Mouse (Mus musculus) heart, embryonic 12.5 days (tissue): ENCODE results near the gene Cacna2d2. TPM values are rescaled to one million over a fixed set of nuclear protein-coding genes. Genes with fewer than 3 reads are reported as not detected.

Experiments used
- ATAC-seq: fragments of 200-750 bp; cut with Nextera tagmentation; 2 replicates; pipeline ENCODE4 v1.8.0; 2017; ENCODE audit warnings: moderate TSS enrichment, moderate library complexity; ENCODE audit not compliant: insufficient number of reproducible peaks, low FRiP score
- H3K27ac ChIP-seq: fragments of 300-500 bp; sonication (generic); 2 replicates; pipeline ENCODE4 v1.5.1; 2016; ENCODE audit warnings: mild to moderate bottlenecking, moderate library complexity; ENCODE audit not compliant: poor library complexity, severe bottlenecking
- H3K27me3 ChIP-seq: fragments of 300-500 bp; sonication (generic); replicated peaks from 2 replicates; pipeline ENCODE4 v1.6.1; 2016; ENCODE audit warnings: mild to moderate bottlenecking, moderate library complexity
- H3K36me3 ChIP-seq: fragments of 300-500 bp; sonication (generic); 2 replicates; pipeline ENCODE4 v1.6.1; 2016; ENCODE audit warnings: mild to moderate bottlenecking, moderate library complexity
- H3K4me1 ChIP-seq: fragments of 300-500 bp; sonication (generic); replicated peaks from 2 replicates; pipeline ENCODE4 v1.6.1; 2016; ENCODE audit warnings: mild to moderate bottlenecking
- H3K4me2 ChIP-seq: fragments of 300-500 bp; sonication (generic); 2 replicates; pipeline ENCODE4 v1.6.1; 2016; ENCODE audit warnings: mild to moderate bottlenecking, moderate library complexity
- H3K4me3 ChIP-seq: fragments of 300-500 bp; sonication (generic); 2 replicates; pipeline ENCODE4 v1.5.1; 2016; ENCODE audit warnings: mild to moderate bottlenecking
- H3K9ac ChIP-seq: fragments of 300-500 bp; sonication (generic); 2 replicates; pipeline ENCODE4 v1.6.1; 2016; ENCODE audit warnings: mild to moderate bottlenecking, moderate library complexity
- H3K9me3 ChIP-seq: fragments of 300-500 bp; sonication (generic); replicated peaks from 2 replicates; pipeline ENCODE4 v1.6.1; 2016; ENCODE audit warnings: mild to moderate bottlenecking, moderate library complexity
- WGBS: fragments of 180-500 bp; shearing (Covaris S2); methylation state at CpG from one replicate; pipeline ENCODE4 v1.1.7; 2016; 5-methylcytosine and 5-hydroxymethylcytosine counted together
- polyA plus RNA-seq: library from polyadenylated mRNA; unstranded; fragments of >200 nt; fragmentation: Nextera tagmentation; extraction: Ambion mirVana; gene quantifications from 2 replicates; pipeline ENCODE4 v1.2.1, GENCODE M21; 2016

Gene Cacna2d2
- polyA plus RNA-seq, 1 experiment from 2014 or later, result 6.2 TPM

- H3K4me3 ChIP-seq, result no peak overlapping the region
- no peaks in the 10 kb centered on the region for H3K36me3 ChIP-seq
- no peaks in the 10 kb centered on the region for H3K9me3 ChIP-seq
- H3K27me3 ChIP-seq, result peaks cover 38% of the 10 kb centered on the region
- WGBS, result 52% methylated on average over 12 of the region's 12 CpGs
- H3K9ac ChIP-seq, result no peak overlapping the region
- no peak overlapping the region for H3K4me2 ChIP-seq
- peaks cover 70% of the 10 kb centered on the region for H3K4me1 ChIP-seq
- no peak overlapping the region for H3K27ac ChIP-seq
- ATAC-seq, result no peak
Observed at GRCm38 (mm10) chr9:107430445-107430844, 31.0 kb downstream of the Cacna2d2 start.

GRCm38 (mm10) chr9:107432546-107432945 is 33.1 kb downstream of the Cacna2d2 start:
- no peak overlapping the region for H3K4me3 ChIP-seq
- ATAC-seq, result no peak
- no peaks in the 10 kb centered on the region for H3K9me3 ChIP-seq
- 46% methylated on average over 3 of the region's 3 CpGs for WGBS
- H3K4me2 ChIP-seq, result 0 out of 2 replicates have a peak overlapping the region, but pooled peaks have one; percentile 19
- H3K4me1 ChIP-seq, result peaks cover 78% of the 10 kb centered on the region
- H3K27ac ChIP-seq, result no peak overlapping the region
- H3K9ac ChIP-seq, result no peak overlapping the region
- H3K36me3 ChIP-seq, result no peaks in the 10 kb centered on the region
- peaks cover 20% of the 10 kb centered on the region for H3K27me3 ChIP-seq

GRCm38 (mm10) chr9:107434851-107435250 is 35.4 kb downstream of the Cacna2d2 start:
- ATAC-seq, result no peak
- H3K4me1 ChIP-seq, result peaks cover 63% of the 10 kb centered on the region
- 13% methylated on average over 6 of the region's 6 CpGs for WGBS
- no peaks in the 10 kb centered on the region for H3K9me3 ChIP-seq
- H3K4me3 ChIP-seq, result no peak overlapping the region
- no peaks in the 10 kb centered on the region for H3K36me3 ChIP-seq
- no peak overlapping the region for H3K9ac ChIP-seq
- H3K27ac ChIP-seq, result peak overlapping the region; percentile 5; the same call in 1 of the 2 replicates
- peak overlapping the region; percentile 49 for H3K4me2 ChIP-seq
- 0 out of 2 replicates have a peak, but pooled peaks cover 6% of the 10 kb centered on the region for H3K27me3 ChIP-seq

GRCm38 (mm10) chr9:107435285-107435684 is 35.9 kb downstream of the Cacna2d2 start:
- Histone ChIP-seq H3K9me3 (no peaks in the 10 kb centered on the region), H3K4me2 (peak overlapping the region; percentile 49; the same call in 1 of the 2 replicates), H3K4me1 (peaks cover 58% of the 10 kb centered on the region), H3K27ac (no peak overlapping the region), H3K27me3 (0 out of 2 replicates have a peak, but pooled peaks cover 2% of the 10 kb centered on the region), H3K36me3 (no peaks in the 10 kb centered on the region), H3K9ac (no peak overlapping the region), H3K4me3 (no peak overlapping the region)
- 22% methylated on average over 6 of the region's 6 CpGs for WGBS
- 0 out of 2 replicates have a peak, but pooled peaks have one; percentile 41 for ATAC-seq

- Histone ChIP-seq H3K36me3 (no peaks in the 10 kb centered on the region), H3K4me3 (no peak overlapping the region), H3K4me2 (no peak overlapping the region), H3K27ac (no peak overlapping the region), H3K9me3 (no peaks in the 10 kb centered on the region), H3K4me1 (peaks cover 25% of the 10 kb centered on the region), H3K9ac (no peak overlapping the region), H3K27me3 (peaks cover 5% of the 10 kb centered on the region; the same call in 1 of the 2 replicates)
- no peak for ATAC-seq
- WGBS, result 61% methylated on average over 4 of the region's 4 CpGs
Observed at GRCm38 (mm10) chr9:107442891-107443290, 43.5 kb downstream of the Cacna2d2 start.

- Histone ChIP-seq H3K4me1 (peaks cover 25% of the 10 kb centered on the region), H3K4me2 (0 out of 2 replicates have a peak overlapping the region, but pooled peaks have one; percentile 9), H3K27me3 (peaks cover 5% of the 10 kb centered on the region; the same call in 1 of the 2 replicates), H3K9me3 (no peaks in the 10 kb centered on the region), H3K9ac (no peak overlapping the region; the same call in 1 of the 2 replicates), H3K4me3 (no peak overlapping the region), H3K27ac (no peak overlapping the region), H3K36me3 (no peaks in the 10 kb centered on the region)
- WGBS, result 40% methylated on average over 12 of the region's 12 CpGs
- no peak for ATAC-seq
Observed at GRCm38 (mm10) chr9:107443324-107443723, 43.9 kb downstream of the Cacna2d2 start.

- ATAC-seq, result no peak
- Histone ChIP-seq H3K27ac (no peak overlapping the region), H3K4me1 (peaks cover 30% of the 10 kb centered on the region), H3K9me3 (no peaks in the 10 kb centered on the region), H3K4me3 (no peak overlapping the region), H3K36me3 (no peaks in the 10 kb centered on the region), H3K9ac (no peak overlapping the region), H3K27me3 (peaks cover 19% of the 10 kb centered on the region), H3K4me2 (no peak overlapping the region)
- WGBS, result 29% methylated on average over 4 of the region's 6 CpGs
Observed at GRCm38 (mm10) chr9:107445011-107445471, 45.6 kb downstream of the Cacna2d2 start.

GRCm38 (mm10) chr9:107448805-107449517 is 49.5 kb downstream of the Cacna2d2 start:
- no peaks in the 10 kb centered on the region for H3K9me3 ChIP-seq
- no peak for ATAC-seq
- H3K27ac ChIP-seq, result no peak overlapping the region
- no peaks in the 10 kb centered on the region for H3K36me3 ChIP-seq
- H3K27me3 ChIP-seq, result peaks cover 22% of the 10 kb centered on the region
- 52% methylated on average over 22 of the region's 22 CpGs for WGBS
- peaks cover 26% of the 10 kb centered on the region for H3K4me1 ChIP-seq
- H3K9ac ChIP-seq, result no peak overlapping the region
- H3K4me3 ChIP-seq, result no peak overlapping the region
- H3K4me2 ChIP-seq, result no peak overlapping the region

GRCm38 (mm10) chr9:107451400-107451799 is 52.0 kb downstream of the Cacna2d2 start:
- Histone ChIP-seq H3K27me3 (peaks cover 24% of the 10 kb centered on the region), H3K9ac (no peak overlapping the region), H3K36me3 (no peaks in the 10 kb centered on the region), H3K9me3 (no peaks in the 10 kb centered on the region), H3K4me3 (no peak overlapping the region), H3K27ac (no peak overlapping the region), H3K4me1 (peaks cover 19% of the 10 kb centered on the region), H3K4me2 (no peak overlapping the region)
- 55% methylated on average over 8 of the region's 8 CpGs for whole genome bisulfite sequencing
- ATAC-seq, result 0 out of 2 replicates have a peak, but pooled peaks have one; percentile 8

GRCm38 (mm10) chr9:107451891-107452521 is 52.6 kb downstream of the Cacna2d2 start:
- Histone ChIP-seq H3K4me1 (peaks cover 19% of the 10 kb centered on the region), H3K9me3 (no peaks in the 10 kb centered on the region), H3K4me2 (no peak overlapping the region), H3K4me3 (no peak overlapping the region), H3K9ac (no peak overlapping the region), H3K36me3 (no peaks in the 10 kb centered on the region), H3K27me3 (peaks cover 28% of the 10 kb centered on the region), H3K27ac (no peak overlapping the region)
- WGBS, result 25% methylated on average over 11 of the region's 11 CpGs
- ATAC-seq, result 0 out of 2 replicates have a peak, but pooled peaks have one; percentile 19

GRCm38 (mm10) chr9:107452552-107452951 is 53.1 kb downstream of the Cacna2d2 start:
- 21% methylated on average over 4 of the region's 4 CpGs for WGBS

More at GRCm38 (mm10) chr9:107452552-107452951, 53.1 kb downstream of the Cacna2d2 start:
- H3K4me3 ChIP-seq, result no peak overlapping the region
- no peaks in the 10 kb centered on the region for H3K9me3 ChIP-seq
- H3K9ac ChIP-seq, result no peak overlapping the region
- H3K27ac ChIP-seq, result no peak overlapping the region
- H3K4me1 ChIP-seq, result peaks cover 19% of the 10 kb centered on the region
- H3K36me3 ChIP-seq, result no peaks in the 10 kb centered on the region
- no peak for ATAC-seq
- peaks cover 23% of the 10 kb centered on the region for H3K27me3 ChIP-seq
- no peak overlapping the region for H3K4me2 ChIP-seq
